ENCODE assay signal across 11 mouse cellular contexts in the genomic region with DNA sequence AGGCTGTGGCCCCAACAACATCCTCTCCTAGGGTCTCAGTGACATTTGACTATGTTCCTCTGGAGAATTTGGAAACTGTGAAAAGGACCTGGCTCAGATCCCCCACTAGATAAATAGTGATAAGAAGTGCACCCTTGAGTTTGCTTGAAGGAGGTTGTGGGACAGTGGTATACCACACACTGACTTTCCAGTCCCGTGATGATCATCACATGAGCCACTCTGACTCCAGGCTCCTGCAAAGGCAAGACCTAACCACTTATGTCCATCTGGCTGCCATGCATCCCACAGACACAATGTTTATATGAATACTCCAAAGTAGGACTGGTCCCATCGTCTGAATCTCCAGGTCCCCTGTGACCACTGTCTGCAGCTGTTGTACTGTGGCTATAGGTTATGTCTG.
"Had no signal": no experiment of that assay in that cellular context is flagged by ENCODE, and none has a peak within 500 bp of the region (broad histone marks: within the 10 kb centered on the region; RNA-seq: fewer than 3 reads in every experiment).

No protein-coding gene starts in this region.

- H3K4me3 ChIP-seq: layer of hippocampus, adult 2 months; liver, embryonic 13.5 days had no signal

- H3K36me3 ChIP-seq: liver, embryonic 13.5 days had no signal

- H3K27ac ChIP-seq: layer of hippocampus, adult 2 months; liver, embryonic 13.5 days had no signal

- H3K4me2 ChIP-seq: liver, embryonic 13.5 days; midbrain, embryonic 11.5 days had no signal

- H3K27me3 ChIP-seq: liver, embryonic 13.5 days had no signal

- DNase-seq: kidney, postnatal 14 days; layer of hippocampus, adult 9-11 months; liver, embryonic 13.5 days; lung, adult 2 months; lung, postnatal 14 days; lung, postnatal 4 days; midbrain, embryonic 14.5 days; thymus, adult 18-20 months; thymus, postnatal 36 days had no signal

- H3K9ac ChIP-seq: liver, embryonic 13.5 days had no signal

- H3K9me3 ChIP-seq: liver, embryonic 13.5 days had no signal
